Mouse (Mus musculus) gastrocnemius, postnatal 36 days (tissue): Measurements from ENCODE around the gene Wdr77. TPM values are rescaled to one million over a fixed set of nuclear protein-coding genes. Genes with fewer than 3 reads are reported as not detected.

ENCODE experiments used
- total RNA-seq, 2 experiments: library from RNA; stranded (reverse); gene quantifications; 2 replicates each; pipeline ENCODE4 v1.2.3; 2021

Wdr77 gene
- total RNA-seq, 2 experiments from 2014 or later, result 26.9 to 29.3 TPM

Other genes with a start within 250 kb of the Wdr77 start
- 10 to 100 TPM; 81.0 to 87.5 TPM for gene Rap1a, start 158.0 kb upstream of the Wdr77 start, total RNA-seq
- gene Adora3, start 88.5 kb upstream of the Wdr77 start, total RNA-seq, result not detected
- not detected for gene Tmigd3, start 88.5 kb upstream of the Wdr77 start, total RNA-seq
- gene I830077J02Rik, start 26.7 kb upstream of the Wdr77 start, total RNA-seq, result under 1 TPM in 1 of 2 experiments, not detected in 1; 0.26 TPM
- gene Atp5f1, start 730 bp downstream of the Wdr77 start, total RNA-seq, result 100 to 1,000 TPM; 614 to 667 TPM
- gene Ovgp1, start 14.3 kb downstream of the Wdr77 start, total RNA-seq, result under 1 TPM; 0.51 to 0.79 TPM
- gene Pifo, start 55.3 kb downstream of the Wdr77 start, total RNA-seq, result not detected
- gene Chil5, start 73.4 kb downstream of the Wdr77 start, total RNA-seq, result not detected
- gene Chia1, start 153.9 kb downstream of the Wdr77 start, total RNA-seq, result not detected
- not detected for gene Chil3, start 208.2 kb downstream of the Wdr77 start, total RNA-seq